Mouse (Mus musculus) ZHBTc4 (cell line): ENCODE results near the gene Olfr485.
"Not testable (repeated sequence)": the region's sequence is repeated elsewhere in the genome, so short reads cannot be mapped to it uniquely, and the experiment has no call there.

Experiments used
- DNase-seq: peaks from one replicate; pipeline ENCODE4 v3.0.0-alpha.2; 2011; ENCODE audit warnings: low read depth, low spot score

The Olfr485 gene

GRCm38 (mm10) chr7:108159771-108160170, at the start of gene Olfr485:
Gene Olfr485, minus strand, starts transcription at chr7:108159871.
- DNase-seq, result no peak

- DNase-seq, result peak; percentile 90
These were observed 37.3 kb upstream of the Olfr485 start for GRCm38 (mm10) chr7:108196938-108197337.

GRCm38 (mm10) chr7:108196337-108196736, 36.7 kb upstream of the Olfr485 start:
- DNase-seq, result peak; percentile 93

GRCm38 (mm10) chr7:108192714-108193113, 33.0 kb upstream of the Olfr485 start:
- DNase-seq, result not testable (repeated sequence)

- peak; percentile 47 for DNase-seq
These were observed 31.5 kb upstream of the Olfr485 start for GRCm38 (mm10) chr7:108191196-108191595.

GRCm38 (mm10) chr7:108185237-108185636, 25.6 kb upstream of the Olfr485 start:
- DNase-seq, result peak; percentile 80

- peak; percentile 68 for DNase-seq
These were observed 24.7 kb upstream of the Olfr485 start for GRCm38 (mm10) chr7:108184401-108184800.

GRCm38 (mm10) chr7:108172642-108173041, 13.0 kb upstream of the Olfr485 start, which contains the start of gene Olfr486:
Gene Olfr486, minus strand, starts transcription at chr7:108172742.
- not testable (repeated sequence) for DNase-seq

- no peak for DNase-seq
These were observed 32.3 kb downstream of the Olfr485 start, which contains the start of gene Olfr484 for GRCm38 (mm10) chr7:108127349-108127748. Gene Olfr484, minus strand, starts transcription at chr7:108127449.

- peak; percentile 54 for DNase-seq
These were observed 38.3 kb downstream of the Olfr485 start for GRCm38 (mm10) chr7:108121416-108121815.

GRCm38 (mm10) chr7:108120681-108121080, 39.0 kb downstream of the Olfr485 start:
- DNase-seq, result peak; percentile 64
